Mouse (Mus musculus): ENCODE measurements around the gene Fli1.

Fli1 gene

GRCm38 (mm10) chr9:32503423-32503822, 39.2 kb downstream of the Fli1 start:
- DNase-seq (ENCODE audit: inconsistent age in 2 of 2, low spot score in 1 of 2): no peak

- no peak for DNase-seq (ENCODE audit: inconsistent age in 2 of 2, low spot score in 1 of 2)
Observed at GRCm38 (mm10) chr9:32502256-32503010, 40.2 kb downstream of the Fli1 start.

GRCm38 (mm10) chr9:32500886-32501285, 41.8 kb downstream of the Fli1 start:
- DNase-seq (ENCODE audit: inconsistent age in 2 of 2, low spot score in 1 of 2): peak in 1 of 2 experiments; percentile 44

GRCm38 (mm10) chr9:32500063-32500462, 42.6 kb downstream of the Fli1 start:
- DNase-seq (ENCODE audit: inconsistent age in 2 of 2, low spot score in 1 of 2): no peak

- DNase-seq (ENCODE audit: inconsistent age in 2 of 2, low spot score in 1 of 2): peak in 1 of 2 experiments; percentile 43
Observed at GRCm38 (mm10) chr9:32499469-32499868, 43.2 kb downstream of the Fli1 start.

GRCm38 (mm10) chr9:32495643-32495997, 47.0 kb downstream of the Fli1 start:
- DNase-seq (ENCODE audit: inconsistent age in 2 of 2, low spot score in 1 of 2): no peak

- no peak for DNase-seq (ENCODE audit: inconsistent age in 2 of 2, low spot score in 1 of 2)
Observed at GRCm38 (mm10) chr9:32494891-32495642, 47.6 kb downstream of the Fli1 start.

- DNase-seq (ENCODE audit: inconsistent age in 2 of 2, low spot score in 1 of 2): no peak
Observed at GRCm38 (mm10) chr9:32493588-32494423, 48.9 kb downstream of the Fli1 start.

- DNase-seq (ENCODE audit: inconsistent age in 2 of 2, low spot score in 1 of 2): no peak
Observed at GRCm38 (mm10) chr9:32492753-32493152, 49.9 kb downstream of the Fli1 start.

- no peak for DNase-seq (ENCODE audit: inconsistent age in 2 of 2, low spot score in 1 of 2)
Observed at GRCm38 (mm10) chr9:32491484-32491883, 51.2 kb downstream of the Fli1 start.

GRCm38 (mm10) chr9:32489794-32490358, 52.8 kb downstream of the Fli1 start:
- DNase-seq (ENCODE audit: inconsistent age in 2 of 2, low spot score in 1 of 2): no peak

- no peak for DNase-seq (ENCODE audit: inconsistent age in 2 of 2, low spot score in 1 of 2)
Observed at GRCm38 (mm10) chr9:32489315-32489714, 53.3 kb downstream of the Fli1 start.

GRCm38 (mm10) chr9:32488627-32489026, 54.0 kb downstream of the Fli1 start:
- DNase-seq (ENCODE audit: inconsistent age in 2 of 2, low spot score in 1 of 2): no peak

- no peak for DNase-seq (ENCODE audit: inconsistent age in 2 of 2, low spot score in 1 of 2)
Observed at GRCm38 (mm10) chr9:32487823-32488222, 54.8 kb downstream of the Fli1 start.

GRCm38 (mm10) chr9:32487401-32487800, 55.3 kb downstream of the Fli1 start:
- no peak for DNase-seq (ENCODE audit: inconsistent age in 2 of 2, low spot score in 1 of 2)

- DNase-seq (ENCODE audit: inconsistent age in 2 of 2, low spot score in 1 of 2): no peak
Observed at GRCm38 (mm10) chr9:32480418-32480817, 62.2 kb downstream of the Fli1 start.

- DNase-seq (ENCODE audit: inconsistent age in 2 of 2, low spot score in 1 of 2): no peak
Observed at GRCm38 (mm10) chr9:32478799-32479198, 63.9 kb downstream of the Fli1 start.

GRCm38 (mm10) chr9:32478087-32478486, 64.6 kb downstream of the Fli1 start:
- DNase-seq (ENCODE audit: inconsistent age in 2 of 2, low spot score in 1 of 2): peak; percentile 27 to 65

GRCm38 (mm10) chr9:32476604-32477003, 66.1 kb downstream of the Fli1 start:
- no peak for DNase-seq (ENCODE audit: inconsistent age in 2 of 2, low spot score in 1 of 2)

- DNase-seq (ENCODE audit: inconsistent age in 2 of 2, low spot score in 1 of 2): no peak
Observed at GRCm38 (mm10) chr9:32474621-32475390, 67.9 kb downstream of the Fli1 start.
